7 mouse cellular contexts compared by ENCODE assay signal in genomic region chr16:36784594-36785313, GRCm38 (mm10). TPM values are rescaled to one million over a fixed set of nuclear protein-coding genes. Genes with fewer than 3 reads are reported as not detected.
DNase-seq lines count a peak whose midpoint lies in the region; ATAC-seq lines count a peak whose summit lies in the region.

TSS of gene Slc15a2 (minus strand) at chr16:36784962.

- peak; percentile 5 to 13 for DNase-seq in left cerebral cortex, adult 18-20 months (ENCODE audit: low spot score in 2 of 2)
- no peak for DNase-seq in left cerebral cortex, adult 11 months (ENCODE audit: low spot score)
- DNase-seq in kidney, adult 11 months: peak; percentile 55
- peak; percentile 50 to 52 for DNase-seq in left cerebral cortex, postnatal 14 days (ENCODE audit: low spot score in 2 of 2)
- peak; percentile 63 for DNase-seq in right cerebral cortex, postnatal 4 days
- DNase-seq in B cell, adult 2 months: no peak

- intact Hi-C loops in left cerebral cortex, postnatal 14 days (cut with DNase I): no loop called here

- ATAC-seq in erythroid progenitor cell, adult 5-6 weeks (replicated peaks; ENCODE audit: low FRiP score, poor library complexity, severe bottlenecking): no peak

RNA-seq across cellular contexts. Expression of gene Slc15a2, which starts in this region (rescaled TPM):
- 10 to 100 TPM; 32.4 to 33.6 TPM for total RNA-seq in left cerebral cortex, adult 18-20 months (2021)
- 19.3 and 21.6 TPM in 2 replicates for total RNA-seq in erythroid progenitor cell, adult 5-6 weeks (2015; ENCODE audit: low replicate concordance)
- 19.1 and 41.9 TPM in 2 replicates for total RNA-seq in erythroid progenitor cell, adult 5-6 weeks (2017; ENCODE audit: low replicate concordance)
- total RNA-seq in left cerebral cortex, postnatal 14 days (2021): 10 to 100 TPM; 36.9 to 37.6 TPM

Comparison
In these comparisons a context has a peak if more than half of its experiments do, and no peak if none do; other contexts are left out.
1. DNase-seq: peak in left cerebral cortex, adult 18-20 months (2 of 2), kidney, adult 11 months (single experiment), left cerebral cortex, postnatal 14 days (2 of 2) and right cerebral cortex, postnatal 4 days (single experiment); none in left cerebral cortex, adult 11 months (single experiment) and B cell, adult 2 months (0 of 2).